ENCODE assay signal across 9 mouse cellular contexts in the genomic region with DNA sequence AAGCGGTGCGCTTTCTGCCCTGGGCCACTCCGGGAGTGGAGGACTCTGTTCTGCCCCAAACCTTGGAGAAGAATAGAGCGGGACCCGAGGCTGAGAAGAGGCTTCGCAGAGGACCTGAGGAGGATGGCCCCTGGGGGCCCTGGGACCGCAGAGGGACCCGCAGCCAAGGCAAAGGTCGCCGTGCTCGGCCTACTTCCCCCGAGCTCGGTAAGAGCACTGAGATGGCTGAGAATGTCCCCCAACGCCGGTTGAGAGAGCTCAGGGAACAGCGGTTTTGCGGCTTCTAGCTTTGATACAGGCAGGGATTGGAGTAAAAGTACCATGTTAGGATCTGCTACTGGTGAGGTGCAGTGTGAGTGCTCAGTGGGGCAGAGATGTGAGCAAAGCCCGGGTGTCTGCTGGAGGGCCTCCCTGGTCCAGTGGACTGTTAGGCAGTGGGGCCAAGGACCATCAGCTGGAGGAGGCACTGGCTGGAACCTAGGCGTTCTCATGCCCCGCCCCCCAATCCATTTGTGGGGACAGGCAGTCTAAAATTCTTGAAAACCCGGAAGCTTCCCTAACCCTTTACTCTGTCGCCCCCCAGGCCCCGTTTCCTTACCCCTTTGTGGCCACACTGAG. TPM values are rescaled to one million over a fixed set of nuclear protein-coding genes. Genes with fewer than 3 reads are reported as not detected.
DNase-seq lines count a peak whose midpoint lies in the region; ATAC-seq and TF ChIP-seq lines count a peak whose summit lies in the region.
"Had no signal": no experiment of that assay in that cellular context is flagged by ENCODE, and none has a peak within 500 bp of the region (broad histone marks: within the 10 kb centered on the region; RNA-seq: fewer than 3 reads in every experiment).

No protein-coding gene starts in this region.

- peaks cover 31% of the 10 kb centered on the region for H3K27me3 ChIP-seq in kidney, embryonic 14.5 days (ENCODE audit: control insufficient read depth, insufficient read depth, low read length)
- H3K27me3 ChIP-seq in embryonic facial prominence, embryonic 15.5 days: peaks cover 42% of the 10 kb centered on the region
- H3K27me3 ChIP-seq in hindbrain, postnatal 0 days (ENCODE audit: insufficient read depth, low read length): peaks cover 12% of the 10 kb centered on the region
- peaks cover 35% of the 10 kb centered on the region for H3K27me3 ChIP-seq in neural tube, embryonic 11.5 days (ENCODE audit: control insufficient read depth, insufficient read depth, low read length)

- ATAC-seq in kidney, embryonic 14.5 days (ENCODE audit: low FRiP score, low TSS enrichment): 0 out of 2 replicates have a peak, but pooled peaks have one; percentile 48
- 0 out of 2 replicates have a peak, but pooled peaks have one; percentile 1 for ATAC-seq in embryonic facial prominence, embryonic 15.5 days (ENCODE audit: insufficient number of reproducible peaks, low FRiP score, low TSS enrichment, low read depth)
- no peak for ATAC-seq in hindbrain, postnatal 0 days
- no peak for ATAC-seq in neural tube, embryonic 11.5 days (ENCODE audit: insufficient read depth, low FRiP score, low TSS enrichment)
- ATAC-seq in megakaryocyte, adult 5-6 weeks (ENCODE audit: poor library complexity, severe bottlenecking): no peak

- no peak for DNase-seq in kidney, adult 9 months
- DNase-seq in hindbrain, postnatal 0 days (ENCODE audit: low spot score): no peak
- DNase-seq in neural tube, embryonic 11.5 days (ENCODE audit: low spot score): no peak
- DNase-seq in adrenal gland, postnatal 10 days: no peak
- DNase-seq in right cerebral cortex, adult 18-20 months: no peak

- H3K4me3 ChIP-seq in kidney, embryonic 14.5 days (ENCODE audit: low read length): peak overlapping the region; percentile 25
- H3K4me3 ChIP-seq in embryonic facial prominence, embryonic 15.5 days (replicated peaks): peak overlapping the region; percentile 32
- 0 out of 2 replicates have a peak overlapping the region, but pooled peaks have one; percentile 21 for H3K4me3 ChIP-seq in hindbrain, postnatal 0 days (ENCODE audit: low read length)
- no peak overlapping the region; the same call in 1 of the 2 replicates for H3K4me3 ChIP-seq in neural tube, embryonic 11.5 days (ENCODE audit: low read depth, low read length)

- no peaks in the 10 kb centered on the region for H3K9me3 ChIP-seq in kidney, embryonic 14.5 days (ENCODE audit: control insufficient read depth, low read length)
- H3K9me3 ChIP-seq in embryonic facial prominence, embryonic 15.5 days (replicated peaks): no peaks in the 10 kb centered on the region
- H3K9me3 ChIP-seq in hindbrain, postnatal 0 days (ENCODE audit: low read length): no peaks in the 10 kb centered on the region
- no peaks in the 10 kb centered on the region for H3K9me3 ChIP-seq in neural tube, embryonic 11.5 days (ENCODE audit: control insufficient read depth, low read length)

- peaks cover 41% of the 10 kb centered on the region for H3K4me1 ChIP-seq in kidney, embryonic 14.5 days (ENCODE audit: control insufficient read depth, insufficient read depth, low read length)
- peaks cover 57% of the 10 kb centered on the region for H3K4me1 ChIP-seq in embryonic facial prominence, embryonic 15.5 days
- peaks cover 20% of the 10 kb centered on the region for H3K4me1 ChIP-seq in hindbrain, postnatal 0 days (ENCODE audit: insufficient read depth, low read length)
- peaks cover 27% of the 10 kb centered on the region for H3K4me1 ChIP-seq in neural tube, embryonic 11.5 days (ENCODE audit: control insufficient read depth, insufficient read depth, low read length)

- no peak overlapping the region for H3K27ac ChIP-seq in kidney, embryonic 14.5 days (ENCODE audit: low read depth, low read length)
- no peak overlapping the region for H3K27ac ChIP-seq in embryonic facial prominence, embryonic 15.5 days (replicated peaks)
- no peak overlapping the region for H3K27ac ChIP-seq in hindbrain, postnatal 0 days
- H3K27ac ChIP-seq in neural tube, embryonic 11.5 days (ENCODE audit: low read depth, low read length): no peak overlapping the region

- H3K36me3 ChIP-seq in kidney, embryonic 14.5 days (ENCODE audit: control insufficient read depth, insufficient read depth, low read length): peaks cover 13% of the 10 kb centered on the region; the same call in 1 of the 2 replicates
- H3K36me3 ChIP-seq in embryonic facial prominence, embryonic 15.5 days: no peaks in the 10 kb centered on the region
- no peaks in the 10 kb centered on the region for H3K36me3 ChIP-seq in hindbrain, postnatal 0 days (ENCODE audit: insufficient read depth, low read length)
- no peaks in the 10 kb centered on the region for H3K36me3 ChIP-seq in neural tube, embryonic 11.5 days (ENCODE audit: control insufficient read depth, insufficient read depth, low read length)

- peak overlapping the region; percentile 40; the same call in 1 of the 2 replicates for H3K9ac ChIP-seq in kidney, embryonic 14.5 days (ENCODE audit: low read depth, low read length)
- H3K9ac ChIP-seq in embryonic facial prominence, embryonic 15.5 days: 0 out of 2 replicates have a peak overlapping the region, but pooled peaks have one; percentile 31
- no peak overlapping the region for H3K9ac ChIP-seq in hindbrain, postnatal 0 days (replicated peaks; ENCODE audit: low read length)
- H3K9ac ChIP-seq in neural tube, embryonic 11.5 days (ENCODE audit: low read length): peak overlapping the region; percentile 49; the same call in 1 of the 2 replicates

- H3K4me2 ChIP-seq in kidney, embryonic 14.5 days (replicated peaks; ENCODE audit: low read depth, low read length): peak overlapping the region; percentile 47
- peak overlapping the region; percentile 55 for H3K4me2 ChIP-seq in embryonic facial prominence, embryonic 15.5 days (replicated peaks)
- peak overlapping the region; percentile 40; the same call in 1 of the 2 replicates for H3K4me2 ChIP-seq in hindbrain, postnatal 0 days (ENCODE audit: low read depth, low read length)
- H3K4me2 ChIP-seq in neural tube, embryonic 11.5 days (ENCODE audit: low read depth): peak overlapping the region; percentile 36; the same call in 1 of the 2 replicates

- no peak for TF ChIP-seq CTCF in hindbrain, postnatal 0 days (IDR thresholded peaks at IDR 0.05; ENCODE audit: low read depth)

- WGBS in kidney, embryonic 14.5 days: 34% methylated on average over 23 of the region's 23 CpGs
- WGBS in embryonic facial prominence, embryonic 15.5 days: 36% methylated on average over 23 of the region's 23 CpGs
- 25% methylated on average over 23 of the region's 23 CpGs for WGBS in hindbrain, postnatal 0 days
- whole genome bisulfite sequencing in neural tube, embryonic 11.5 days: 22% methylated on average over 23 of the region's 23 CpGs

RNA-seq across cellular contexts. Expression of a gene that starts 13.9 kb away (rescaled TPM):
- 39.6 and 43.5 TPM in 2 replicates for polyA plus RNA-seq in kidney, embryonic 14.5 days (2014; fragmentation: Nextera tagmentation; extraction: Ambion mirVana)
- polyA plus RNA-seq in embryonic facial prominence, embryonic 15.5 days (2015; fragmentation: Nextera tagmentation; extraction: Ambion mirVana): 16.5 and 18.6 TPM in 2 replicates
- 50.4 and 52.7 TPM in 2 replicates for total RNA-seq in hindbrain, postnatal 0 days (2014; rRNA removed)
- polyA plus RNA-seq in hindbrain, postnatal 0 days (2015; fragmentation: Nextera tagmentation; extraction: Ambion mirVana): 19.2 and 19.9 TPM in 2 replicates
- 15.5 and 19.1 TPM in 2 replicates for polyA plus RNA-seq in neural tube, embryonic 11.5 days (2014; fragmentation: Nextera tagmentation; extraction: Ambion mirVana)
- 10 to 100 TPM; 12.8 to 30.6 TPM for total RNA-seq in adrenal gland, postnatal 10 days (2021)
- total RNA-seq in megakaryocyte, adult 5-6 weeks (2015): not detected in 2 replicates
- 0.11 TPM in 1 of 2 replicates, not detected in the other for total RNA-seq in megakaryocyte, adult 5-6 weeks (2017)
- total RNA-seq: megakaryocyte-erythroid progenitor cell, adult 5-6 weeks had no signal

RNA-seq across cellular contexts. Expression of a gene that starts 28.9 kb away (rescaled TPM):
- polyA plus RNA-seq in kidney, embryonic 14.5 days (2014; fragmentation: Nextera tagmentation; extraction: Ambion mirVana): 41.5 and 51.6 TPM in 2 replicates
- 112 and 140 TPM in 2 replicates for polyA plus RNA-seq in embryonic facial prominence, embryonic 15.5 days (2015; fragmentation: Nextera tagmentation; extraction: Ambion mirVana)
- 2.6 and 6.9 TPM in 2 replicates for total RNA-seq in hindbrain, postnatal 0 days (2014; rRNA removed)
- polyA plus RNA-seq in hindbrain, postnatal 0 days (2015; fragmentation: Nextera tagmentation; extraction: Ambion mirVana): 1.2 and 1.6 TPM in 2 replicates
- 15.8 and 18.0 TPM in 2 replicates for polyA plus RNA-seq in neural tube, embryonic 11.5 days (2014; fragmentation: Nextera tagmentation; extraction: Ambion mirVana)
- 100 to 1,000 TPM in 1 of 2 experiments, 10 to 100 TPM in 1; 62.7 to 208 TPM for total RNA-seq in adrenal gland, postnatal 10 days (2021)
- total RNA-seq in megakaryocyte, adult 5-6 weeks (2015): not detected in 2 replicates
- not detected in 2 replicates for total RNA-seq in megakaryocyte, adult 5-6 weeks (2017)
- total RNA-seq: megakaryocyte-erythroid progenitor cell, adult 5-6 weeks had no signal

RNA-seq across cellular contexts. Expression of a gene that starts 46.7 kb away (rescaled TPM):
- 65.2 and 67.6 TPM in 2 replicates for polyA plus RNA-seq in kidney, embryonic 14.5 days (2014; fragmentation: Nextera tagmentation; extraction: Ambion mirVana)
- 103 and 104 TPM in 2 replicates for polyA plus RNA-seq in embryonic facial prominence, embryonic 15.5 days (2015; fragmentation: Nextera tagmentation; extraction: Ambion mirVana)
- 88.0 and 96.8 TPM in 2 replicates for total RNA-seq in hindbrain, postnatal 0 days (2014; rRNA removed)
- polyA plus RNA-seq in hindbrain, postnatal 0 days (2015; fragmentation: Nextera tagmentation; extraction: Ambion mirVana): 59.9 and 63.1 TPM in 2 replicates
- 62.5 and 64.2 TPM in 2 replicates for polyA plus RNA-seq in neural tube, embryonic 11.5 days (2014; fragmentation: Nextera tagmentation; extraction: Ambion mirVana)
- total RNA-seq in adrenal gland, postnatal 10 days (2021): 10 to 100 TPM; 58.6 to 61.8 TPM
- 71.8 and 79.4 TPM in 2 replicates for total RNA-seq in megakaryocyte, adult 5-6 weeks (2015)
- total RNA-seq in megakaryocyte, adult 5-6 weeks (2017): 56.5 and 58.9 TPM in 2 replicates

Comparison
In these comparisons a context has a peak if more than half of its experiments do, and no peak if none do; other contexts are left out.
1. ATAC-seq: peak in kidney, embryonic 14.5 days (single experiment) and embryonic facial prominence, embryonic 15.5 days (single experiment); none in hindbrain, postnatal 0 days (single experiment), neural tube, embryonic 11.5 days (single experiment) and megakaryocyte, adult 5-6 weeks (single experiment).
2. Peak in every context shown above with its lines, with median percentiles within 50 percentile points of each other: H3K4me2 ChIP-seq.